Mouse (Mus musculus) liver, embryonic 11.5 days (tissue): ENCODE results near the gene March10. TPM values are rescaled to one million over a fixed set of nuclear protein-coding genes. Genes with fewer than 3 reads are reported as not detected.

Experiments used
- ATAC-seq: fragments of 200-750 bp; cut with Nextera tagmentation; replicated peaks from 2 replicates; pipeline ENCODE4 v1.8.0; 2017; ENCODE audit warnings: moderate number of reproducible peaks, mild to moderate bottlenecking, moderate TSS enrichment, moderate library complexity; ENCODE audit not compliant: low FRiP score
- DNase-seq: peaks from one replicate; pipeline ENCODE4 v3.0.0-alpha.2; 2017; ENCODE audit warnings: low spot score
- H3K27ac ChIP-seq: fragments of 300-500 bp; sonication (generic); 2 replicates; pipeline ENCODE4 v1.5.1; 2014; ENCODE audit warnings: mild to moderate bottlenecking, low read depth, low read length, control low read depth
- H3K27me3 ChIP-seq: fragments of 300-500 bp; sonication (generic); replicated peaks from 2 replicates; pipeline ENCODE4 v1.6.1; 2014; ENCODE audit warnings: low read length, mixed read lengths; ENCODE audit not compliant: control insufficient read depth, insufficient read depth
- H3K36me3 ChIP-seq: fragments of 300-500 bp; sonication (generic); 2 replicates; pipeline ENCODE4 v1.6.1; 2014; ENCODE audit warnings: mild to moderate bottlenecking, low read length, moderate library complexity, mixed read lengths; ENCODE audit not compliant: control insufficient read depth, insufficient read depth
- H3K4me1 ChIP-seq: fragments of 300-500 bp; sonication (generic); replicated peaks from 2 replicates; pipeline ENCODE4 v1.6.1; 2014; ENCODE audit warnings: low read length, mixed read lengths; ENCODE audit not compliant: control insufficient read depth, insufficient read depth
- H3K4me2 ChIP-seq: fragments of 300-500 bp; sonication (generic); 2 replicates; pipeline ENCODE4 v1.6.1; 2014; ENCODE audit warnings: mild to moderate bottlenecking, control low read depth, moderate library complexity
- H3K4me3 ChIP-seq: fragments of 300-500 bp; sonication (generic); 2 replicates; pipeline ENCODE4 v1.5.1; 2014; ENCODE audit warnings: low read depth, low read length, control low read depth
- H3K9ac ChIP-seq: fragments of 300-500 bp; sonication (generic); 2 replicates; pipeline ENCODE4 v1.6.1; 2014; ENCODE audit warnings: low read depth, low read length, control low read depth
- H3K9me3 ChIP-seq: fragments of 300-500 bp; sonication (generic); 2 replicates; pipeline ENCODE4 v1.6.1; 2016; ENCODE audit warnings: low read length, inconsistent platforms, mixed read lengths; ENCODE audit not compliant: control insufficient read depth
- WGBS: fragments of 180-500 bp; shearing (Covaris S2); extraction: QIAGEN DNeasy Blood & Tissue Kit; methylation state at CpG from one replicate; pipeline ENCODE4 v1.1.7; 2014; 5-methylcytosine and 5-hydroxymethylcytosine counted together
- polyA plus RNA-seq: library from polyadenylated mRNA; unstranded; fragments of >200 nt; fragmentation: Nextera tagmentation; extraction: Ambion mirVana; gene quantifications from 2 replicates; pipeline ENCODE4 v1.2.1, GENCODE M21; 2014

March10 gene
- not detected in 2 replicates for polyA plus RNA-seq

- Histone ChIP-seq H3K9ac (no peak within 1 kb of the TSS), H3K36me3 (no peaks in the 10 kb centered on the region), H3K4me1 (peaks cover 3% of the 10 kb centered on the region; the same call in 1 of the 2 replicates), H3K27ac (no peak within 1 kb of the TSS), H3K27me3 (peaks cover 19% of the 10 kb centered on the region), H3K4me2 (peak within 1 kb of the TSS; percentile 61), H3K9me3 (no peaks in the 10 kb centered on the region), H3K4me3 (peak within 1 kb of the TSS; percentile 45)
- DNase-seq (peak; percentile 48), ATAC-seq (no peak)
- WGBS = 4% methylated on average over 35 of the region's 35 CpGs
These were observed at the start of gene March10 for GRCm38 (mm10) chr11:105456497-105456907. Gene March10, minus strand, starts transcription at chr11:105456735.

GRCm38 (mm10) chr11:105506322-105506721 lies 49.8 kb upstream of the March10 start:
- no peak for DNase-seq
- peak overlapping the region; percentile 8; the same call in 1 of the 2 replicates for H3K4me2 ChIP-seq
- 40% methylated on average over 11 of the region's 11 CpGs for WGBS

GRCm38 (mm10) chr11:105505038-105505437 lies 48.5 kb upstream of the March10 start:
- H3K4me1 ChIP-seq = no peaks in the 10 kb centered on the region
- no peak overlapping the region for H3K9ac ChIP-seq
- no peak overlapping the region for H3K27ac ChIP-seq
- no peaks in the 10 kb centered on the region for H3K36me3 ChIP-seq
- no peaks in the 10 kb centered on the region for H3K9me3 ChIP-seq
- no peaks in the 10 kb centered on the region for H3K27me3 ChIP-seq
- no peak overlapping the region for H3K4me2 ChIP-seq
- WGBS = 51% methylated on average over 3 of the region's 3 CpGs
- DNase-seq (no peak), ATAC-seq (no peak)
- H3K4me3 ChIP-seq = no peak overlapping the region

More at GRCm38 (mm10) chr11:105506322-105506721, 49.8 kb upstream of the March10 start:
- H3K9me3 ChIP-seq = no peaks in the 10 kb centered on the region
- no peaks in the 10 kb centered on the region for H3K36me3 ChIP-seq
- H3K9ac ChIP-seq = no peak overlapping the region
- no peak overlapping the region for H3K27ac ChIP-seq
- no peaks in the 10 kb centered on the region for H3K4me1 ChIP-seq
- H3K27me3 ChIP-seq = no peaks in the 10 kb centered on the region
- H3K4me3 ChIP-seq = no peak overlapping the region
- ATAC-seq = no peak

- no peak for ATAC-seq
- no peak overlapping the region for H3K4me2 ChIP-seq
- H3K27ac ChIP-seq = no peak overlapping the region
- H3K9ac ChIP-seq = no peak overlapping the region
- no peak overlapping the region for H3K4me3 ChIP-seq
- no peaks in the 10 kb centered on the region for H3K27me3 ChIP-seq
- no peaks in the 10 kb centered on the region for H3K4me1 ChIP-seq
- no peak for DNase-seq
- 51% methylated on average over 4 of the region's 4 CpGs for WGBS
- no peaks in the 10 kb centered on the region for H3K9me3 ChIP-seq
- no peaks in the 10 kb centered on the region for H3K36me3 ChIP-seq
These were observed 45.8 kb upstream of the March10 start for GRCm38 (mm10) chr11:105502311-105502710.

- Histone ChIP-seq H3K4me2 (no peak overlapping the region), H3K4me3 (no peak overlapping the region), H3K9ac (no peak overlapping the region), H3K36me3 (no peaks in the 10 kb centered on the region), H3K27ac (no peak overlapping the region), H3K9me3 (no peaks in the 10 kb centered on the region), H3K4me1 (no peaks in the 10 kb centered on the region), H3K27me3 (peaks cover 7% of the 10 kb centered on the region)
- WGBS = 75% methylated on average over 6 of the region's 6 CpGs
- ATAC-seq (no peak), DNase-seq (no peak)
These were observed 41.0 kb upstream of the March10 start for GRCm38 (mm10) chr11:105497505-105497904.

- no peak overlapping the region for H3K4me2 ChIP-seq
- H3K36me3 ChIP-seq = no peaks in the 10 kb centered on the region
- WGBS = 31% methylated on average over 7 of the region's 7 CpGs
- DNase-seq (no peak), ATAC-seq (no peak)
- no peak overlapping the region for H3K9ac ChIP-seq
- H3K4me3 ChIP-seq = no peak overlapping the region
- no peaks in the 10 kb centered on the region for H3K4me1 ChIP-seq
- H3K27ac ChIP-seq = no peak overlapping the region
- H3K27me3 ChIP-seq = peaks cover 7% of the 10 kb centered on the region
- no peaks in the 10 kb centered on the region for H3K9me3 ChIP-seq
These were observed 40.1 kb upstream of the March10 start for GRCm38 (mm10) chr11:105496665-105497064.

- Histone ChIP-seq H3K4me1 (no peaks in the 10 kb centered on the region), H3K27me3 (peaks cover 7% of the 10 kb centered on the region), H3K4me2 (no peak overlapping the region), H3K27ac (no peak overlapping the region), H3K9me3 (no peaks in the 10 kb centered on the region), H3K4me3 (no peak overlapping the region), H3K36me3 (no peaks in the 10 kb centered on the region), H3K9ac (no peak overlapping the region)
- DNase-seq (no peak), ATAC-seq (no peak)
- WGBS = 83% methylated on average over 18 of the region's 18 CpGs
These were observed 39.2 kb upstream of the March10 start for GRCm38 (mm10) chr11:105495591-105496270.

- Histone ChIP-seq H3K4me3 (no peak overlapping the region), H3K9ac (no peak overlapping the region), H3K9me3 (no peaks in the 10 kb centered on the region), H3K27me3 (peaks cover 7% of the 10 kb centered on the region), H3K4me1 (no peaks in the 10 kb centered on the region), H3K27ac (no peak overlapping the region), H3K4me2 (no peak overlapping the region), H3K36me3 (no peaks in the 10 kb centered on the region)
- DNase-seq = no peak
- ATAC-seq = no peak
- WGBS = 75% methylated on average over 6 of the region's 6 CpGs
These were observed 38.3 kb upstream of the March10 start for GRCm38 (mm10) chr11:105494786-105495369.

GRCm38 (mm10) chr11:105492392-105492791 lies 35.9 kb upstream of the March10 start:
- no peak overlapping the region for H3K4me2 ChIP-seq
- H3K27me3 ChIP-seq = peaks cover 7% of the 10 kb centered on the region
- no peaks in the 10 kb centered on the region for H3K4me1 ChIP-seq
- ATAC-seq = no peak
- DNase-seq = no peak
- H3K9ac ChIP-seq = no peak overlapping the region
- 63% methylated on average over 4 of the region's 4 CpGs for WGBS
- no peak overlapping the region for H3K4me3 ChIP-seq
- H3K27ac ChIP-seq = no peak overlapping the region
- H3K9me3 ChIP-seq = no peaks in the 10 kb centered on the region
- no peaks in the 10 kb centered on the region for H3K36me3 ChIP-seq
